Mouse (Mus musculus) forebrain, embryonic 11.5 days (tissue): ENCODE data around the gene Oas1h. TPM values are rescaled to one million over a fixed set of nuclear protein-coding genes. Genes with fewer than 3 reads are reported as not detected.

ENCODE experiments used
- ATAC-seq: fragments of 200-750 bp; cut with Nextera tagmentation; replicated peaks from 2 replicates; pipeline ENCODE4 v1.8.0; 2017; ENCODE audit warnings: moderate TSS enrichment; ENCODE audit not compliant: low FRiP score
- DNase-seq: peaks from one replicate; pipeline ENCODE4 v3.0.0-alpha.2; 2017; ENCODE audit warnings: low spot score
- H3K27ac ChIP-seq: fragments of 300-500 bp; sonication (generic); 2 replicates; pipeline ENCODE4 v1.5.1; 2014; ENCODE audit warnings: low read depth, low read length
- H3K27me3 ChIP-seq: fragments of 300-500 bp; sonication (generic); 2 replicates; pipeline ENCODE4 v1.6.1; 2014; ENCODE audit warnings: mild to moderate bottlenecking, low read length, mixed read lengths; ENCODE audit not compliant: control insufficient read depth, insufficient read depth
- H3K36me3 ChIP-seq: fragments of 300-500 bp; sonication (generic); 2 replicates; pipeline ENCODE4 v1.6.1; 2014; ENCODE audit warnings: mild to moderate bottlenecking, low read length, moderate library complexity, mixed read lengths; ENCODE audit not compliant: control insufficient read depth, insufficient read depth
- H3K4me1 ChIP-seq: fragments of 300-500 bp; sonication (generic); replicated peaks from 2 replicates; pipeline ENCODE4 v1.6.1; 2014; ENCODE audit warnings: low read length, mixed read lengths; ENCODE audit not compliant: control insufficient read depth, insufficient read depth
- H3K4me2 ChIP-seq: fragments of 300-500 bp; sonication (generic); 2 replicates; pipeline ENCODE4 v1.6.1; 2014; ENCODE audit warnings: low read depth, mild to moderate bottlenecking, low read length, moderate library complexity, mixed read lengths; ENCODE audit not compliant: severe bottlenecking
- H3K4me3 ChIP-seq: fragments of 300-500 bp; sonication (generic); 2 replicates; pipeline ENCODE4 v1.5.1; 2014; ENCODE audit warnings: low read depth, low read length
- H3K9ac ChIP-seq: fragments of 300-500 bp; sonication (generic); 2 replicates; pipeline ENCODE4 v1.6.1; 2014; ENCODE audit warnings: low read length
- H3K9me3 ChIP-seq: fragments of 300-500 bp; sonication (generic); 2 replicates; pipeline ENCODE4 v1.6.1; 2016; ENCODE audit warnings: low read length, mixed read lengths; ENCODE audit not compliant: control insufficient read depth
- WGBS: fragments of 180-500 bp; shearing (Covaris S2); extraction: QIAGEN DNeasy Blood & Tissue Kit; methylation state at CpG from one replicate; pipeline ENCODE4 v1.1.7; 2014; 5-methylcytosine and 5-hydroxymethylcytosine counted together
- polyA plus RNA-seq: library from polyadenylated mRNA; unstranded; fragments of >200 nt; fragmentation: Nextera tagmentation; extraction: Ambion mirVana; gene quantifications from 2 replicates; pipeline ENCODE4 v1.2.1, GENCODE M21; 2014

Oas1h gene
- polyA plus RNA-seq, 1 experiment from 2014 or later: not detected

DNA sequence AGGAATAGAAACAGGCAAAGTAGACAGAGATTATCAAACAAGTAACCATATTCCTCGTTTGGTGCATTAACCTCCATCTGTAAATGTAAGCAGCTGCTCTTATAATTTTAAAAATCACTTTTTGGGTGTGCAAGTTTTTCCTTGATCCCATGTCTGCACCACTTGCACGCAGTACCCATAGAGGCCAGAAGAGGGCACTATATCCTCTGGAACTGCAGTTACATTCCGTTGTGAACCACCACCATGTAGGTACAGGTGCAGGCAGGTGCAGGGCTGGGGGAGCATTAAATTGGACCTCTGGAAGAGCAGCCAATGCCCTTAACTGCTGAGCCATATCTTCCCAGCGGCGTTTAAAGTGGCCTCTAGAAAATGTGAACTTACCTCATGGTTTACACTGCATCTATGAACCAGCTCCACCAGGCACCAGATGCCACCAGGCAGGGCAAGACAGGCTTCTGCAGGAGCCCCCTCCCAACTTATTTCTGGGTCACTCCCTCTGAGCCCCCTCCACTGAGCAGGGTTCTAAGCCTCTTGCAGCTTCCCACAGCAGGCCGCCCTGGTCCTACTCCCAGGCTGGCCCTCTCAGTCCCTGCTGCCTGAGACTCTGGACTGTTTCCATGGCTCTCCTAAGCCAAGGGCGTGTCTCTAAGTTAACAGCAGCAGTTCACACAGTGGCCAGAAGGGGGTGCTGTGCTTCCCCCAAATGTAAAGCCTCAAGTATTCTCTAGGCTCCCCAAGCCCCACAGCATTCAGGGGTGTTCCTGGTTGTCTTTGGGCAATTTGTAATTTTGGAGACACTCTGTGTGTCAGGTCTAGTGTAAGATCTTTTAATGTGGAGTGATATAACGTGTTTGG is 24.3 kb upstream of the Oas1h start:
- no peak overlapping the region for H3K9ac ChIP-seq
- no peak overlapping the region for H3K4me3 ChIP-seq
- no peak overlapping the region for H3K27ac ChIP-seq
- H3K4me2 ChIP-seq: no peak overlapping the region
- H3K36me3 ChIP-seq: no peaks in the 10 kb centered on the region
- ATAC-seq (peak; percentile 39; the same call in 1 of the 2 replicates), DNase-seq (peak; percentile 76)
- no peaks in the 10 kb centered on the region for H3K9me3 ChIP-seq
- H3K27me3 ChIP-seq: no peaks in the 10 kb centered on the region
- 0 out of 2 replicates have a peak, but pooled peaks cover 5% of the 10 kb centered on the region for H3K4me1 ChIP-seq
- WGBS: 10% methylated on average over 8 of the region's 8 CpGs

DNA sequence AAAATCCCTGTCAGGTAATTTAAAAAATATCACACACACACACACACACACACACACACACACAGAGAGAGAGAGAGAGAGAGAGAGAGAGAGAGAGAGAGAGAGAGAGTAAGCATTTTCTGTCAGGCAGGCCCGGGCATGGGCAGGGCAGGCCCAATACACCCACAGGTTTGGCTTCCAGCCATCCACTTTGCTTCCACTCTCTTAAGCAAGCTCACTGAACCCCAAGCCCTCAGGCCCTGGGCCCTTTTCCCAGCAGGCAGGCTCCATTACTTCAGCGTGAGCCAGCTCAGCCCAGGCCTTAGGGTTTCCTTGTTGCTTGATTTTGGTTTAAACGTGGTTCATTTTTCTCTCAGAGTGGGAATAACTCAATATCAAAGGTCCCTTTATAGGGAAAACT is 16.5 kb upstream of the Oas1h start:
- Histone ChIP-seq H3K4me1 (no peaks in the 10 kb centered on the region), H3K9me3 (no peaks in the 10 kb centered on the region), H3K9ac (no peak overlapping the region), H3K27ac (no peak overlapping the region), H3K27me3 (no peaks in the 10 kb centered on the region), H3K36me3 (no peaks in the 10 kb centered on the region), H3K4me3 (no peak overlapping the region), H3K4me2 (no peak overlapping the region)
- ATAC-seq (no peak), DNase-seq (no peak)
- 86% methylated on average over 3 of the region's 3 CpGs for WGBS

DNA sequence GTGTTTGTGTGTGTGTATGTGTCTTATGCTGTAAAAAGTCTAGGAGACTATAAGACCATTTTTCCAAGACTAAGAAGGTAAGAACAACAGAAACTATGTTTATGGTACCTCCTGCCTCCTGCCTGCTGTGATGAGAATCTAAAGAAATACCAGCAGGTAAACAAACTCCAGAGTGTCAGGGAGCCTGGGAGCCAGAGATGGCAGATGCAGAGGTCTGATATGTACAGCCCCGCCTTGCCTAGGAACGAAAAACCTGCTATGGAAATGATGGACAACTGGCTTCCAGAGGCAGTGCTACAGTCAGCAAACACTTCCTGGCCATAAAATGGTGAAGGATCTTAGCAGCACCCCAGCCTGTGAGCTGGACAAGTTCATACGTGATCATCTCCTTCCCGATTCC is 14.2 kb upstream of the Oas1h start, which contains the start of gene Oas1f:
Oas1f (plus strand) TSS at position 301 of the 400 bp plus-strand sequence.
- ATAC-seq (no peak), DNase-seq (no peak)
- Histone ChIP-seq H3K36me3 (no peaks in the 10 kb centered on the region), H3K27me3 (no peaks in the 10 kb centered on the region), H3K4me3 (no peak within 1 kb of the TSS), H3K9ac (no peak within 1 kb of the TSS), H3K27ac (no peak within 1 kb of the TSS), H3K4me2 (no peak within 1 kb of the TSS), H3K9me3 (no peaks in the 10 kb centered on the region), H3K4me1 (no peaks in the 10 kb centered on the region)
- WGBS: 84% methylated on average over 4 of the region's 4 CpGs

DNA sequence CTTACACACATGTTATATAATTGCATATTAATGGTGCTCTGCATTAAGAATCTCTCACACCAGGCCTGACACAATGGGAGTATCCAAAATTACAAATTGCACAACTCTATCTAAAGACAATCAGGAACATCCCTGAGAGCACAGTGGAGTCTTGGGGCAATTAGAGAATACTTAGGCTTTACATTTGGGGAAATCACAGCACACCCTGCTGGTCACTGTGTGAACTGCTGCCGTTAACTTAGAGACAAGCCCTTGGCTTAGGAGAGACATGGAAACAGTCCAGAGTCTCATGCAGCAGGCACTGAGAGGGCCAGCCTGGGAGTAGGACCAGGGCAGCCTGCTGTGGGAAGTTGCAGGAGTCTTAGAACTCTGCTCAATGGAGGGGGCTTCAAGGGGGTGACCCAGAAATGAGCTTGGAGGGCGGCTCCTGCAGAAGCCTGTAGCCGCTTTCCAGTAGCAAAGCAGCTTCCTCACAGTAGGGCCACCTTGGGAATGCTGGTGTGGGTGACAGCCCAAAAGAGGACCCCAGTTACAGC is 11.6 kb upstream of the Oas1h start:
- peak; percentile 66 for DNase-seq
- Histone ChIP-seq H3K27ac (no peak overlapping the region), H3K36me3 (no peaks in the 10 kb centered on the region), H3K4me1 (no peaks in the 10 kb centered on the region), H3K4me3 (no peak overlapping the region), H3K9me3 (no peaks in the 10 kb centered on the region; the same call in 1 of the 2 replicates), H3K27me3 (no peaks in the 10 kb centered on the region), H3K4me2 (no peak overlapping the region), H3K9ac (no peak overlapping the region)
- ATAC-seq: no peak
- 63% methylated on average over 3 of the region's 3 CpGs for WGBS

DNA sequence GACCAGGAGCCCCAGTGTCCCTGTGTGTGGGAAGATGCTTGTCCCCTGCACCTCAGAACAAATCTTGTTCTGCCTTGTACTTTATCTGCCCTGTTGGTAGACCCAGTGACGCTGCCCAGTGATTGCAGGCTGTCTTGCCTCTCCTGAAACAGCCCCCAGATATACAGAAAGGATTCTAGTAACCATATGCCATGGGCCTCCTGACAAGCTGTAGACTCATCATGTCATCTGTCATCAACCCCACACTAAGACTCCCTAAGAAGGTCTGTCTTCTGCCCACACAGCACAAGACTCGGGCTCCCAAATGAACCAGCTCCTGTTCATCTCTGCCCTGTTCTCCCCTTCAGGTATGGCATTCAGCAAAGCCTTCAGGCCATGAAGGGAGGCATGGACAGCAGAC is 2.0 kb upstream of the Oas1h start:
- 76% methylated on average over 2 of the region's 2 CpGs for WGBS
- H3K4me3 ChIP-seq: no peak overlapping the region

DNA sequence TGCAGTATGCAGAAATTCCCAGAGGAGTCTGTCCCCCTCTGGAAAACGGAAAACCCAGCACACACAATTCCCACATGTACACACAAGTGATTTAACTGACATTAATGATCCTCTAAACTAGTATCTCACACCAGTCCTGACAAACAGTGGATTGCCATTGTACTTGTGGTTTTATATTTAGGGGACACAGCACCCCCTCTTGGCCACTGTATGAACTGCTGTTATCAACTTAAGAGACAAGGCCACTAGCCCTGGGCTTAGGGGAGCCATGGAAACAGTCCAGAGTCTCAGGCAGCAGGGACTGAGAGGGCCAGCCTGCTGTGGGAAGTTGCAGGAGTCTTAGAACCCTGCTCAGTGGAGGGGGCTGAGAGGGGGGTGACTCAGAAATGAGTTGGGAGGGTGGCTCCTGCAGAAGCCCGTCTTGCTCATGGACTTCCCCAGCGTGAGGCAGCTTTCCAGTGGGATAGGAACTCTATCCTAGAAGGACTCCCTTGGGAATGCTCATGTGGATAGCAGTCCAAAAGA is 4.2 kb downstream of the Oas1h start:
- Histone ChIP-seq H3K36me3 (no peaks in the 10 kb centered on the region), H3K4me1 (no peaks in the 10 kb centered on the region), H3K4me2 (no peak overlapping the region), H3K9me3 (no peaks in the 10 kb centered on the region), H3K4me3 (no peak overlapping the region), H3K27ac (no peak overlapping the region), H3K9ac (no peak overlapping the region), H3K27me3 (no peaks in the 10 kb centered on the region)
- WGBS: 75% methylated on average over 3 of the region's 3 CpGs
- ATAC-seq (no peak), DNase-seq (peak; percentile 58)

More for the DNA sequence above, 2.0 kb upstream of the Oas1h start:
- ATAC-seq: no peak
- no peak overlapping the region for H3K4me2 ChIP-seq
- H3K9me3 ChIP-seq: no peaks in the 10 kb centered on the region; the same call in 1 of the 2 replicates
- no peaks in the 10 kb centered on the region for H3K27me3 ChIP-seq
- H3K4me1 ChIP-seq: no peaks in the 10 kb centered on the region
- H3K9ac ChIP-seq: no peak overlapping the region
- H3K27ac ChIP-seq: no peak overlapping the region
- DNase-seq: no peak
- H3K36me3 ChIP-seq: no peaks in the 10 kb centered on the region

DNA sequence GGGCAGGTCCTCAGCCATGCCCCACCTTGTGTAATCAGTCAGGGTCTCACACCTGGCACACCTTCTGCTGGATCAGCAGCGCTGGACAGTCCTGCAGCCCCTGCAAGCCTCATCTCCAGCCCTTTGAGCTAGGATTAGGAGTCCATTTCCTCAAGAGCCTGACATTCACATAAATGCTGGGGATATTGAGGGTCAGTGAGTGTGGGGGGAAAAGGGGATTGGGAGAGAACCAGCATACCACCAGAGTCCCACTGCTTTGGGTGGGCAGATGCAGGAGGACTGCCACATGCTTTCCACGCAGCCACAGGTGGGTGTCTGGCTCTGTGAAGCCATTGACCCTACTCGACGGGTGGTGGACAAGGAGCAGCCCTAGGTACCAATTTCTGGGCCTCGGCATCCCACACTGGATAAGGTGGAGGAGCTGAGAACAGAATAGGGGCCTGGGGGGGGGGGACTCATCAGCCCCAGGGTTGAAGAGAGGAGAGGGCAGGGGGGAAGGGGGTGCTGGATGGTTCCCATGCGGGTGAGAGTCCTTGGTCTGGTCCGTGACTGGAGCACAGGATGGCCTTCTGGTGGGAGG is 8.3 kb downstream of the Oas1h start:
- peak; percentile 37 for DNase-seq

DNA sequence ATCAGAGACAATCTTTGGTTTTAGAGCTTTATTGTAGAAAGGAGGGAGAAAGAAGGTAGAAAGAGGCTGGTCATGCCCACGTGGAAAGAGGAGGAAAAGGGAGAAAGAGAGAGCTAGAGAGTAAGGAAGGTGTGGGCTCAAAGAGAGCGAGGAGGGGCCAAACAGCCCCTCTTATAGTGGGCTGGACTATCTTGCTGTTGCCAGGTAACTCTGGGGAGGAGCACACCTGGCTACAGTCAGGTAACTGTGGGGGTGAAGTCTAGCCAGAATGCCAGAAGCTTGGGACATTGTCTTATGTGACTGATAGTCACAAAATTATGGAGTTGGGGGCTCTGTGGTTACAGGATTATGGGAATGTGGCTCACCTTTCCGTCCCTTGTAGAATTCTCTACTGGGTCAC is 8.9 kb downstream of the Oas1h start:
- no peak overlapping the region for H3K9ac ChIP-seq
- H3K27me3 ChIP-seq: no peaks in the 10 kb centered on the region
- DNase-seq: peak; percentile 7
- no peaks in the 10 kb centered on the region for H3K36me3 ChIP-seq
- H3K4me1 ChIP-seq: no peaks in the 10 kb centered on the region
- no peak for ATAC-seq
- no peaks in the 10 kb centered on the region for H3K9me3 ChIP-seq
- no peak overlapping the region for H3K4me2 ChIP-seq
- H3K4me3 ChIP-seq: no peak overlapping the region
- 68% methylated on average over 3 of the region's 3 CpGs for WGBS
- H3K27ac ChIP-seq: no peak overlapping the region

More for the DNA sequence above, 8.3 kb downstream of the Oas1h start:
- Histone ChIP-seq H3K27me3 (no peaks in the 10 kb centered on the region), H3K4me1 (no peaks in the 10 kb centered on the region), H3K36me3 (no peaks in the 10 kb centered on the region), H3K4me2 (no peak overlapping the region), H3K4me3 (no peak overlapping the region), H3K9ac (no peak overlapping the region), H3K9me3 (no peaks in the 10 kb centered on the region), H3K27ac (no peak overlapping the region)
- no peak for ATAC-seq
- 74% methylated on average over 7 of the region's 7 CpGs for WGBS
